Mouse (Mus musculus) thymus, postnatal 36 days (tissue): ENCODE measurements at regions not wholly inside any gene's neighbourhood (a gene's known extent, or its start where the extent isn't known, plus 50 kb on each side); places are given as distances from the start of the nearest gene placed in this dataset.

Experiments
- DNase-seq, 2 experiments: peaks; one replicate each; pipeline ENCODE4 v3.0.0; 2022; ENCODE audit warnings: mixed read lengths in 2 of 2

DNA sequence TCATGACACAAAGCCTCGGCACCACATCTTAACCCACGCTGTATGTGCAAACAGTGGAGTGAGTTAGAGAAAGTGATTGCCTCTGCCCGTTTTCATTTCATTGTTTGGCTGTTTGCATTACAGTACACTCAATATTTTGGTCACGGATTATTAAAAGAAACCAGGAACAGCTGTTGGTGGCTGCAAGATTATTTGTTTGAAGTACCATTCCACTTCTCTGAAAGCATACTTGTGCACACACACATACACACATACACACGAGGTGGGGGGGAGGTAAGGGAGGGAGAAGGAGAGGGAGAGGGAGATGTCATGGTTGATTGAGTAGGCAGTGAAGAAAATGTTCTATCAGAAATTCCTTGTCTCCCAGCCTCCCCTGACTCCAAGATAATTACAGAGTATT is 85.5 kb upstream of the Rnd3 start:
- no peak for DNase-seq

- no peak for DNase-seq
Measured at GRCm38 (mm10) chr2:51222851-51223250, 73.9 kb upstream of the Rnd3 start.

DNA sequence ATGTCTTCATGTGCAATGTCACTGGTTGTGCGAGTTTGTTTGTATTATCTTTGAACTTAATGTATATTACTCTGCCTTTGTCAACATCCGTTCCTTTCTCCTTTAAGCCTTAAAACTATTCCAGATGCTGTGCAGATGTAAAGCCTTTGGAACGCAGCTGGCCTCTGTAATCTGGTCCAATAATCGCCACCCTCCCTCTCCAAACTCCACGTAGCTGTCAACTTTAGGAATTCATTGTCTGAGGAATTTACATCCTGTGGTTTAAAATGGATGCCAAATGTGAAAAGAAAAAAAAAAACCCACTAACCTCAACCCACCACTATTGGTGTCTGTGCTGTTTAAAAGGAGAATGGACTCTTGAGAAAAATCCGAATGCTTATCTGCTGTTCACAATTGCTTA is 70.8 kb upstream of the Rnd3 start:
- no peak for DNase-seq

- no peak for DNase-seq
Measured at GRCm38 (mm10) chr2:51207150-51208022, 58.5 kb upstream of the Rnd3 start.

DNA sequence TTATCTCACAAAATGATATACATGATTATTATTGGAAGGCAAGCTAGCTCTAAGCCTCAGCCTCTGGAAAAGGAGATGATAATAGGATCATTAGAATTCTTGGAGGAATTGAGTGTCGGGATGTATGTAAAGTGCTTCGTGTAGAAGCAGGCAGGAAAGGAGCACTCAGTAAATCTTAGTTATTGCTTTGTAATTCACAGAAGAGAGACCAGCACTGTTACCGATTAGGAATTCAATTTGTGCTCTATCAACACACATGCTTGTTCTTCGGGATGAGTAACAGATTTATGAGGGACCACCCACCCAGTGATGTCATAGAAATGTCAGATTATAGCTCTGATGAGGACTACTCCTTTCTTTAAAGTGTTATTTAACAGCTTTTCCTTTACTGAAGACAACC is 57.4 kb upstream of the Rnd3 start:
- DNase-seq = no peak
